Mouse (Mus musculus) spleen, adult 2 months (tissue): ENCODE data around the gene Trp53rka.

ENCODE experiments used
- CTCF ChIP-seq: fragments of 200-500 bp; IDR thresholded peaks from 2 replicates; pipeline ENCODE4 v1.5.1; 2011; ENCODE audit warnings: mild to moderate bottlenecking, inconsistent platforms; ENCODE audit not compliant: insufficient read depth, insufficient read length, insufficient replicate concordance; ENCODE audit errors: extremely low read depth
- POLR2A ChIP-seq: fragments of 200-500 bp; IDR thresholded peaks from 2 replicates; pipeline ENCODE4 v1.6.1; 2011; ENCODE audit warnings: low read depth, low read length, inconsistent platforms

DNA sequence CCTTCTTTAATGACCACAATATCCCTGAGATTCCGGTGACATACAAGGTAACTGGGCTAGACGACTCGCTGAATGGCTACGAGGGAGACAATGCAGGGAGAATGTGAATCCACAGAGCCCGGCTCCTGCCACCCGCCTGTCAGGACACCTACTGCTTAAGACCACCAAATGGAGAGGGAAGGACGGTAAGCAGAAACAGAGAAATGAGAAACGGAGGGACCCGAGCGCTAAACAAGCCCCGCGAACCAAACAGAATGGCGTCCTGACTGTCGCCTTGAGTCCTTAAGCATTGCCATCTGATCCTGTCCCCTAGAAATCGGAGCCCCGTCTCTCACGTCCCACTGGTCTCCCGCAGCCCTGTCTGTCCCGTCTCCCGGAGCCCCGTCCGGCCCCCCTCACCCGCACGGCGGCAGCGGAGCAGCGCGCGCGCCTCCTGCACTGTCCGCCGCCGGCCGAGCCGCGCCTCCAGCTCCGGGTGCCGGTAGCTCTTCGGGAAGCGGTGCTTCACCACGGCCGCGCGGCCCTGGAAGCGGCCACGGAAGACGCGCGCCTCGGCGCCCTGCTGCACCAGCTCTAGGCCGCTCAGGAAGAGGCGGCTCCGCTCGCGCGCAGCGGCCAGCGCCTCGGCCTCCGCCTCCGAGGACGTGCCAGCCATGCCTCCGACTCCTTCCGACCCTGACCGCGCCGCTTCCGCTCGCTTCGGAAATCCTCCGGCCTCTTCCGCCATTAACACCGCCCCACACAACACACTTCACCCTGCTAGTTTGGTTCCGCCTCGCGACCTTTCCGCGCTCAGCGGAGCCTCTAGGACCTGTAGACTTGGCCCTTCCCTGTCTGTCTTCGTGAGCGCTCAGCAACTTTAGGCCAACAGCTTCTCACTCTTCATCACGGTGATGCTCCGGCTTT is at the start of gene Trp53rka:
- TF ChIP-seq CTCF (no peak), POLR2A (peak; percentile 65)
